Mouse (Mus musculus) ovary, adult 10 weeks (tissue): ENCODE measurements around the gene Apoc1. TPM values are rescaled to one million over a fixed set of nuclear protein-coding genes. Genes with fewer than 3 reads are reported as not detected.

Source experiments
- polyA plus RNA-seq: library from polyadenylated mRNA; stranded (reverse); fragments of 350-450 nt; fragmentation: Illumina TruSeq; extraction: RNeasy Lipid Tissue Mini Kit (QIAGEN cat#74804); gene quantifications from one replicate; pipeline ENCODE4 v1.2.3, GENCODE M21; 2014

Apoc1 gene
- 1.7 TPM for polyA plus RNA-seq

GRCm38 (mm10) chr7:19691873-19692865 lies at the start of gene Apoc1:
Gene Apoc1, minus strand, starts transcription at chr7:19692660.

GRCm38 (mm10) chr7:19715239-19716054 lies 23.0 kb upstream of the Apoc1 start, which contains the start of gene Tomm40:
Gene Tomm40, minus strand, starts transcription at chr7:19715438.

GRCm38 (mm10) chr7:19698907-19699826 lies 6.7 kb upstream of the Apoc1 start, which contains the start of gene Apoe:
Gene Apoe, minus strand, starts transcription at chr7:19699188.

GRCm38 (mm10) chr7:19681202-19681694 lies 11.2 kb downstream of the Apoc1 start, which contains the start of the genes Gm44805 and Apoc4:
Gene Gm44805, minus strand, starts transcription at chr7:19681423.
Gene Apoc4, minus strand, starts transcription at chr7:19681479.

GRCm38 (mm10) chr7:19677872-19678271 lies 14.6 kb downstream of the Apoc1 start, which contains the start of gene Apoc2:
Gene Apoc2, minus strand, starts transcription at chr7:19677941.

GRCm38 (mm10) chr7:19664955-19665841 lies 27.3 kb downstream of the Apoc1 start, which contains the start of gene Clptm1:
Gene Clptm1, minus strand, starts transcription at chr7:19665033.

Other genes with a start within 250 kb of the Apoc1 start
- gene Mark4, start 233.8 kb downstream of the Apoc1 start, polyA plus RNA-seq, result 1.1 TPM
- gene Exoc3l2, start 229.3 kb downstream of the Apoc1 start, polyA plus RNA-seq, result 0.20 TPM
- gene Bloc1s3, start 184.3 kb downstream of the Apoc1 start, polyA plus RNA-seq, result 3.2 TPM
- gene Trappc6a, start 184.3 kb downstream of the Apoc1 start, polyA plus RNA-seq, result not detected
- gene Nkpd1, start 174.8 kb downstream of the Apoc1 start, polyA plus RNA-seq, result not detected
- gene Ppp1r37, start 129.6 kb downstream of the Apoc1 start, polyA plus RNA-seq, result 0.37 TPM
- not detected for gene Zfp296, start 115.4 kb downstream of the Apoc1 start, polyA plus RNA-seq
- gene Gemin7, start 115.1 kb downstream of the Apoc1 start, polyA plus RNA-seq, result 16.3 TPM
- 1.6 TPM for gene Clasrp, start 88.2 kb downstream of the Apoc1 start, polyA plus RNA-seq
- gene Relb, start 63.2 kb downstream of the Apoc1 start, polyA plus RNA-seq, result 0.66 TPM
- 14.3 TPM for gene Clptm1, start 27.6 kb downstream of the Apoc1 start, polyA plus RNA-seq
- not detected for gene Apoc2, start 14.7 kb downstream of the Apoc1 start, polyA plus RNA-seq
- gene Gm44805, start 11.2 kb downstream of the Apoc1 start, polyA plus RNA-seq, result not detected
- not detected for gene Apoc4, start 11.2 kb downstream of the Apoc1 start, polyA plus RNA-seq
- 8.6 TPM for gene Apoe, start 6.5 kb upstream of the Apoc1 start, polyA plus RNA-seq
- 0.37 TPM for gene Tomm40, start 22.8 kb upstream of the Apoc1 start, polyA plus RNA-seq
- 7.6 TPM for gene Nectin2, start 57.8 kb upstream of the Apoc1 start, polyA plus RNA-seq
- not detected for gene Bcam, start 78.4 kb upstream of the Apoc1 start, polyA plus RNA-seq
- gene Cblc, start 104.1 kb upstream of the Apoc1 start, polyA plus RNA-seq, result not detected
- not detected for gene Bcl3, start 130.1 kb upstream of the Apoc1 start, polyA plus RNA-seq
- gene Gm19345, start 159.3 kb upstream of the Apoc1 start, polyA plus RNA-seq, result not detected
- gene Ceacam16, start 168.6 kb upstream of the Apoc1 start, polyA plus RNA-seq, result not detected
- gene Ceacam19, start 195.3 kb upstream of the Apoc1 start, polyA plus RNA-seq, result not detected
- 34.4 TPM for gene Pvr, start 228.5 kb upstream of the Apoc1 start, polyA plus RNA-seq